Mouse (Mus musculus): ENCODE results near the gene Rad51b.

DNA sequence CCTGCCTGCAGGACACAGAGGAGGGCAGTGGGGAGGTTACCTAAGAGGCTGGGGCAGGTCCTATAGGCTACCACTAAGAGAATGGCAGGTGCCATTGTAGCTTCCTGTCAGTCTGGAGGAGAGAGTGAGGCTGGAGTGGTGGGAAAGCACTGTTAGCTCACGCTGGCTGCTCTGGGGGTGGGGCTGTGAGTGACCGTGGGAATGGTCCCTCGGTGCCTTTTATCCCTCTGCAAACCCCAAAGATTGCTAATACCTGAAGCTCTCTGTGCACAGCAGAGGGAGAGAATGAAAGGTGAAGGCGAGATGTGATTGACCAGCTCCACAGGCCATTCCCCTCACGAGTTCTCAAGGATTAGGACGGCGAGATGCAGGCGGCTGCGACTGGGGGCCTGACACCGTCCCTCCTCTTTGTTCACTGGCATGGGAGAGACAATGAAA lies 510.3 kb downstream of the Rad51b start:
- TF ChIP-seq EP300 (IDR thresholded peaks at IDR 0.05; ENCODE audit: low read length) (no peak), TCF12 (IDR thresholded peaks at IDR 0.05; ENCODE audit: low read depth, low read length) (no peak), MYC (IDR thresholded peaks at IDR 0.05; ENCODE audit: low read depth, low read length) (no peak), USF2 (conservative IDR thresholded peaks at IDR 0.05; ENCODE audit: low read depth, low read length) (no peak)
